Mouse (Mus musculus) heart, adult 2 months (tissue): ENCODE data around the gene Arpc4.

Experiments used
- CTCF ChIP-seq: fragments of 200-600 bp; IDR thresholded peaks from 2 replicates; pipeline ENCODE4 v1.8.1; 2022; ENCODE audit warnings: antibody characterized with exemption, mild to moderate bottlenecking, moderate library complexity
- EP300 ChIP-seq: fragments of 200-500 bp; IDR thresholded peaks from 2 replicates; pipeline ENCODE4 v1.6.1; 2011; ENCODE audit warnings: low read depth, low read length, control low read depth; ENCODE audit not compliant: insufficient read depth

DNA sequence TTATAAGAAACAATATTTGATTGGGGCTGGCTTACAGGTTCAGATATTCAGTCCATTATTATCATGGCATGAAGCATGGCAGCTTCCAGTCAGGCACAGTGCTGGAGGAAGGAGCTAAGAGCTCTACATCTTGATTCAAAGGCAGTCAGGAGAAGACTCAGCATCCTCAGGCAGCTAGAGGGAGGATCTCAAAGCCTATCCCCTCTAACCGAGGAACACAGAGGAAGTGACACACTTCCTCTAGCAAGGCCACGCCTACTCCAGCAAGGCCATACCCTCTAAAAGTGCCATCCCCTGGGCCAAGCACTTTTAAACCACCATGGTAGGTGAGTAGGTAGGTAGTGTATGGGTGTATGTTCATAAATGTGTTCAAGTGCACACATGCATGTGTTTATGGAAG, 47.4 kb upstream of the Arpc4 start:
- TF ChIP-seq CTCF, result no peak
- no peak for TF ChIP-seq EP300
